Mouse (Mus musculus) small intestine, adult 2 months (tissue): ENCODE data around the gene Glyctk. TPM values are rescaled to one million over a fixed set of nuclear protein-coding genes. Genes with fewer than 3 reads are reported as not detected.

Experiments used
- H3K27ac ChIP-seq: fragments of 200-500 bp; 2 replicates; pipeline ENCODE4 v1.5.1; 2012; ENCODE audit warnings: low read depth, low read length, control low read depth, inconsistent platforms; ENCODE audit not compliant: insufficient read depth
- H3K27me3 ChIP-seq: fragments of 200-500 bp; 2 replicates; pipeline ENCODE4 v1.6.1; 2012; ENCODE audit warnings: mild to moderate bottlenecking, moderate library complexity, low read length, inconsistent platforms; ENCODE audit not compliant: control insufficient read depth, insufficient read depth
- H3K36me3 ChIP-seq: fragments of 200-500 bp; 2 replicates; pipeline ENCODE4 v1.6.1; 2012; ENCODE audit warnings: mild to moderate bottlenecking, low read length, control low read depth, inconsistent platforms; ENCODE audit not compliant: control insufficient read depth, insufficient read depth
- H3K4me1 ChIP-seq: fragments of 200-500 bp; 2 replicates; pipeline ENCODE4 v1.6.1; 2012; ENCODE audit warnings: low read length, inconsistent platforms, mixed read lengths; ENCODE audit not compliant: control insufficient read depth, insufficient read depth, insufficient read length
- H3K4me3 ChIP-seq: fragments of 200-500 bp; 2 replicates; pipeline ENCODE4 v1.5.1; 2012; ENCODE audit warnings: low read depth, mild to moderate bottlenecking, control low read depth, inconsistent platforms, low read length, moderate library complexity
- CTCF ChIP-seq: fragments of 200-500 bp; IDR thresholded peaks from 2 replicates; pipeline ENCODE4 v1.5.1; 2012; ENCODE audit warnings: low read depth, mild to moderate bottlenecking, control low read depth, inconsistent platforms, low read length, moderate library complexity, mixed read lengths; ENCODE audit not compliant: insufficient replicate concordance, insufficient read length; ENCODE audit errors: extremely low read depth
- POLR2A ChIP-seq: fragments of 200-500 bp; IDR thresholded peaks from 2 replicates; pipeline ENCODE4 v1.6.1; 2012; ENCODE audit warnings: low read depth, mild to moderate bottlenecking, control low read depth, inconsistent platforms, low read length, moderate library complexity
- WGBS: fragments of 180-500 bp; shearing (Covaris S2); methylation state at CpG from one replicate; pipeline ENCODE4 v1.1.7; 2018; 5-methylcytosine and 5-hydroxymethylcytosine counted together
- polyA plus RNA-seq: library from polyadenylated mRNA; depleted of rRNA; stranded (reverse); fragments of >200 nt; gene quantifications from 2 replicates; pipeline ENCODE4 v1.2.3, GENCODE M21; 2012

Gene Glyctk
- polyA plus RNA-seq, 1 experiment = 20.9 TPM

GRCm38 (mm10) chr9:106192024-106192423 is 34.1 kb upstream of the Glyctk start:
- TF ChIP-seq CTCF (no peak), POLR2A (no peak)
- H3K27ac ChIP-seq = no peak overlapping the region
- WGBS = 89% methylated on average over 8 of the region's 8 CpGs
- H3K27me3 ChIP-seq = no peaks in the 10 kb centered on the region
- H3K4me3 ChIP-seq = no peak overlapping the region
- peaks cover 50% of the 10 kb centered on the region for H3K36me3 ChIP-seq
- no peaks in the 10 kb centered on the region for H3K4me1 ChIP-seq

DNA sequence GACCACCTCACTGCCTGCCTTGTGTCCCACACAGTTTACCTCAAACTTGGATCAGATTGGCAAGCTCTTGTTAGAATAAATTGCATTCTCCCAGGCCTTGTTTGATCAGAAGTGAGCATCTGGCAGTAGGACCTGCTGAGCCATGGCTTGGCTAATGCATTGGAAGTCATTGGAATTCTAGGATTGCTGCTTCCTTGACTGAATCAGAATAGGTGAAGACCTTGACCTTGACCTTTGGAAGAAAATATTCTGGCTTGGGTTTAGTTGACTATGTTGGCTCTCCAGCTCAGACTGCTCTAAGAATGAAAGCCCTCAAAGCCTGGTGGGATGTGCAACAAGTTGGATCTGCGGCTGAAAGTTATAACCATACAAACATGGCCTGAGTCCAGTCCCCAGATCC is 33.4 kb upstream of the Glyctk start:
- Histone ChIP-seq H3K4me3 (no peak overlapping the region), H3K27me3 (no peaks in the 10 kb centered on the region), H3K4me1 (no peaks in the 10 kb centered on the region), H3K27ac (no peak overlapping the region), H3K36me3 (peaks cover 57% of the 10 kb centered on the region)
- TF ChIP-seq POLR2A (no peak), CTCF (no peak)
- WGBS = 84% methylated on average over 1 of the region's 1 CpGs

DNA sequence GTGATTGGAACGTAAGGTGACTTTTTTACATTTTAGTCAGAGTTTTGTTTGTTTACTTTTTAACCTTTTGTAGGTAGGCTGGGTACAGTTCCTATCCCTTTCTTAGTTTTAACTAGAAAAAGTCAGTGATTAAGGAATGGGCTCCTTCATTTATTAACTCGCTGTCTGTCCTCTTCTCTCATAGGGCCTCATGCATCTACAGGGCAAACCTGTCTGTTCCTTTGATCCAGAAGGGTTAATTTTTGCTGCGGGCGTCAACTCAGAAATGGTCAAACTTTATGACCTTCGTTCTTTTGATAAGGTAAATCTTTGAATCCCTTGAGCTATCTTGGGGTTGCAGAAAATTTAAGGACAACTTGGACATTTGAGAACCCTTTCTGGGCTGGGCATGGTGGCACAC is 26.1 kb upstream of the Glyctk start:
- no peaks in the 10 kb centered on the region for H3K4me1 ChIP-seq
- no peaks in the 10 kb centered on the region for H3K27me3 ChIP-seq
- H3K4me3 ChIP-seq = no peak overlapping the region
- WGBS = 63% methylated on average over 5 of the region's 5 CpGs
- TF ChIP-seq CTCF (no peak), POLR2A (no peak)
- no peak overlapping the region for H3K27ac ChIP-seq
- H3K36me3 ChIP-seq = peaks cover 79% of the 10 kb centered on the region

DNA sequence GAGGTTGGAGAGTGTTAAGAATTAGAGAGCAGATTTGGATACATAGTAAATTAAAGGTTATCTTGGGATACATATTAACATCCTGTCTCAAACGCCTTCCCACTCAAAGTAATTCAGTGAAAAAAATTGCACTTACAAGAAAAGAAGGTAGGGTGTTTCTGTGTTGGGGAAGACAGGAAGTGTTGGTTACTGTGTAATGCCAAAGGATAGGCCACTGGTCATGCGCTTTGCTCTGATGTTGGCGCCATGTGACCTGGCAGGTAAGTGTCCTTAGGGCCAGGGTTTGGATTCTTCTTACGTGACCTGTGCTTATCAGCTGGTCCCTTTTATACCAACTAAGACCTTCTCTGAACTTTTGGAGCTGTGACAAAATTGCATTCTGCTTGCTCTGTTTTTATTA is 24.2 kb upstream of the Glyctk start:
- WGBS = 86% methylated on average over 4 of the region's 4 CpGs
- Histone ChIP-seq H3K4me3 (no peak overlapping the region), H3K36me3 (peaks cover 76% of the 10 kb centered on the region), H3K27ac (no peak overlapping the region), H3K27me3 (no peaks in the 10 kb centered on the region), H3K4me1 (0 out of 2 replicates have a peak, but pooled peaks cover 2% of the 10 kb centered on the region)
- TF ChIP-seq CTCF (no peak), POLR2A (no peak)

DNA sequence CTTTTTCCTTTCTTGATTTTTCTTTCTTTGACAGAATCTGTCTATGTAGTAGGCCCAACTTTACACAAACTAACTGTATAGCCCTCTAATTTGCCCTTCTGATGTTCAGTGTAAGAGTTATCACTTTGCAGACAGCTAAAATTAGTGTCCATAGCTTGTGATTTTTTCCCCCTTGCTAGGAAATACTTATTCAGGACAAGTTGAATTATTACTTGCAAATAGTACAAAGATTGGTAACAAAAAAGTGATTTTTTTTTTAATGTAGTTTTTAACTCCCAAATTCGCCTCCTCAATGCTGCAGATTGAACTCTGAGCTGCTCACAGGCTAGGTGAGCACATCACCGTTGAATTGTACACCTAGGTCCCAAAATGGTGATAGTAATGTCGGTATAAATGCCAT is 22.0 kb upstream of the Glyctk start:
- Histone ChIP-seq H3K4me1 (peaks cover 5% of the 10 kb centered on the region; the same call in 1 of the 2 replicates), H3K36me3 (peaks cover 62% of the 10 kb centered on the region), H3K27ac (no peak overlapping the region), H3K4me3 (no peak overlapping the region), H3K27me3 (no peaks in the 10 kb centered on the region)
- 87% methylated on average over 3 of the region's 3 CpGs for WGBS
- no peak for TF ChIP-seq CTCF
- no peak for TF ChIP-seq POLR2A

DNA sequence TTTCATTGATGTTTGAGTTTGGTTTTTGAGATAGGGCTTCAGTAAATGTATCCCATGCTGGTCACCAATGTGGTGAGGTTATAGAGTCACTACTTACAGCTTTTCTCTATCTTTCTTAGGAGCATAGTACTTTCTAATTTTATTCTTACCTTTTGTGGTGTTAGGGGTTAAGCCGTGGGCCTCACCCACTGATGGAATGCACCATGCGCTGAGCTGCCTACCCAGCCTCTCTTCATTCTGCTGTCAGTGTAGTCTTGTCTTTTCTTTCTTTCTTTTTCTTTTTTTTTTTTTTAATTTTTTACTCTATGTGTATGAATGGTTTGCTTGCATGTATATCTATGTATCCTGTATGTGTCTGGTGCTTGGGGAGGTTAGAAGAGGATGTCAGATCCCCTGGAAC is 21.5 kb upstream of the Glyctk start:
- TF ChIP-seq POLR2A (no peak), CTCF (no peak)
- H3K4me3 ChIP-seq = no peak overlapping the region
- 73% methylated on average over 2 of the region's 2 CpGs for WGBS
- no peak overlapping the region for H3K27ac ChIP-seq
- H3K36me3 ChIP-seq = peaks cover 57% of the 10 kb centered on the region
- no peaks in the 10 kb centered on the region for H3K27me3 ChIP-seq
- H3K4me1 ChIP-seq = peaks cover 5% of the 10 kb centered on the region; the same call in 1 of the 2 replicates

DNA sequence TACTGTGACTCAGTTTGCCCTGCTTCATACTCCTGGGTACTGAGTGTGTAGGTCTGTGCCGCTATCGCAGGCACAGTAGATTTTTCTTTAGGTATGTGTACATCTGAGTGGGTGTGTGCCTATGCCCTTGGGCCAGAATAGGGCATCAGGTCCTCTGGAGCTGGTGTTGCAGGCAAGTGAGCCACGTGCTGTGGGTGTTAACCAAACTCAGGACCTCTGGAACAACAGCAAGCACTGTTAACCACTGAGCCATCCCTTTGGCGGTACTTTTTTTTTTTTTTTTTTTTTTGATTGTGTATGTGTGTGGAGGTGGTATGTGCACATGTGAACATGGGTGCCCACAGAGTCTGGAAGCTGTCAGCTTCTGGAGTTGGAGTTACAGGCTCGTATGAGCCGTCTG is 19.9 kb upstream of the Glyctk start:
- no peak for TF ChIP-seq POLR2A
- TF ChIP-seq CTCF = no peak
- WGBS = 76% methylated on average over 6 of the region's 6 CpGs
- Histone ChIP-seq H3K4me3 (no peak overlapping the region), H3K36me3 (peaks cover 43% of the 10 kb centered on the region), H3K27ac (no peak overlapping the region), H3K4me1 (peaks cover 9% of the 10 kb centered on the region), H3K27me3 (no peaks in the 10 kb centered on the region)

DNA sequence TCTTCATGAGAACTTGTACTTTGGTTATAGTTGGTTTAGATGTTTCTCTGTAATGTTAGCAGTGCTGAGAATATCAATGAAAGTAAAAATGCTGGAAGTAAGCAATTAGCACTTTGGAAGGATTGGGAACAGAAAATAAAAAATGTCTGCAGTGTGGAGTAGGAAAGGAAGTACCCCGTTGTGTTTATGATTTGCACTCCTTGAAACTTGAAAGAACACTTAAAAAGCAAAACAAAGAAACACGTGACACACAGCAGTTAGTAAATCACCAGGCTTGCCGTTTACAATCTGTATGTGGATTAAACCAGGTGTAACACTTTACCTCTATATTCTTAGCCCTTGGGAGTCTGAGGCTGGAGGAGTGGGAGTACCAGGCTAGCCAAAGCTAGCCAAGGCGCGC is 18.8 kb upstream of the Glyctk start:
- H3K4me3 ChIP-seq = no peak overlapping the region
- TF ChIP-seq POLR2A (no peak), CTCF (no peak)
- H3K27me3 ChIP-seq = no peaks in the 10 kb centered on the region
- no peak overlapping the region for H3K27ac ChIP-seq
- H3K36me3 ChIP-seq = peaks cover 38% of the 10 kb centered on the region
- peaks cover 9% of the 10 kb centered on the region for H3K4me1 ChIP-seq
- 51% methylated on average over 5 of the region's 5 CpGs for WGBS
